Mouse (Mus musculus): Measurements from ENCODE around the gene Sp2.
A peak's percentile ranks its signal among the peaks of the same experiment; 100 is the strongest.

Sp2 gene

DNA sequence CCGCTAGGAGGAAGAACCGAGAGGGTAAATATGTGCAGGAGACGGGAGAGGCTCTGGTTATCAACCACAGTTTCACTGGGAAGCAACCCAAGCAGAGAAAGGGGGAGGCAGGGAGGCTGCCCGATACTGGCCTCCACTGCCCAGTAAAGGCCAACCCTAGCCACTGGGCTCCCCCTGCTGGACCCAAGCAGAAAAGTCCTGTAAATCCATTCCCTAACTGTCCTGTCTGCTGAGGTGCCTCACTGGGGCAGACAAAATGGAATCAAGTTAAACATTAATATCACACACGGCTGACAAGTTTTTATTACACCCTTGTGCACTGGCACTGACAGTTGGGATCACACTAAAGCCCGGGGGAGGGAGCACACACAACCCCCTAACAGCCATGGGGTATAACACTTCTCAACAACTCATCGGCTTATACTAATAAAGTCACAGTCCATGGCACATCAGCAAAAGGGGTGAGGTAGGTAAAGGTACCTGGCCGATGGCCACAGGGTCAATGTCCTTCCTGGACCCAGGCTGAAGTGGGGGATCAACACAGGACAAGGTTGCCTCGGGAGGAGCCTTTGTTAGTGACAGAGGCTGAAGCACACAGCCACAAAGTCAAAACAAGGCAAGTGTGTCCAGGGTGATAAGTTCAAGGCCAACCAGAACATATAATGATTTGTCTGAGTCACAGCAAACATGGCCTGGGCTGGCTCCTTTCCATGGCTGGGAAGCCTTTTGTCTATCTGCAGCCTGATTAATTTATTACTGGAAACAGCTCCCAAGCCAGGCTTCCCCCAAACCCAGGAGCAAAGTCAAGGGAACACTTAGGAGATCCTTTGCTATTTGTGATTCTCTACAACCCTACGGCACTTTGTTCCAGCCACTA, 45.0 kb downstream of the Sp2 start:
- DNase-seq = peak; percentile 53

DNA sequence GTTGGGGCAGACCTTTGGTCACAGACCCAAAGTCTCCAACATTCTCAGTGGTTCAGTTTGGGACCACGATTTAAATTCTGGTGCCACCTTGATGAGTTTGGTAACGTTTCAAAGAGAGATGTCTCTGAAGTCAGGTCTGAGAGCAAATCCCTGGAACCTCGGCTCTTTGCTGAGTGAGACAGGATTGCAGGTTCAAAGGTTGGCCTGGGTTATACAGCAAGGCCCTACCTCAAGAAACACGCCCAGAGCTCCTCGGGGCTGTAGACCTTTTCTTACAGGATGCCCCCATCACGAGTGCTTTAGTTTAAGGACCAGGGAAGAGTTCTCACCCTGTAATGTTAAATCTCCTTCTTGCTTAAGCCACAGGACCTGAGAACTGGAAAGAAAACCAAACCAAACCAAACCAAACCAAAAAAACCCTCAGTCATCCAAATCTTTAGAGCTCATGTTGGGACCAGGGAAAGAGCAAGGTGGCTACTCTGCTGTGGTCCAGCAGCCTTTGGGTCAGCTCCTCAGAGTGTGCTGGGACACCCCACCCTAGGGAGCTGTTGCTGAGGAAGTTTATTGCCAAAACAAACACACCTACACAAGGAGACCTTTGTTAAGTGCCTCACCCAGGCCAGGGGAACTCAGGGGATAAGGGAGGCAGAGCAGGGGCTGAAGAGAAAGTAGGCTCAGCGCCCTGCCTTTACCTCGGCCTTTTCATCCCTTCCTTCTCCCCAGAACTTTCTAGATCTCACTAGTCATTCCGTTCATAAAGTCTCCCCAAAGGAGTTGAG, 46.7 kb downstream of the Sp2 start:
- DNase-seq = no peak

DNA sequence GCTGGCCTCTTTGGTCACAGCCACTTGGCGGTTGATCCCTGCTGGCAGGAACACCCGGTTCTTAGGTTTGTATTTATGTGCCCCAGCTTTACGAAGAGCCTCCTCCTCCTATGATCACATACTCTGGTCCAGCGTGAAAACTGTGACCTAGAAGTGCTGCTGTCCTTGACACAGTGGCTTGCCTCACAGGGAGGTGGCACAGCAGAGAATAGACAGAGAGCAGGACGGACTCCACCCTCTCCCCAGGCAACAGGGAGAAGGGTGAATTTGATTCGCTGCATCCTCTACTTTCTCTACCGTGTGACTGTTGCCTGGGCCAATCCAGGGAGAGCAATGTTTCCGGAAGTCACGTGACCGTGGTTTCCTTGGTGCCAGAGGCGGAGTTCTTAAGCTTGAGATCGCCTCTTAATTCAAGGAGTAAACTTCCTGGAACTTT, 47.8 kb downstream of the Sp2 start:
- peak; percentile 92 for DNase-seq

DNA sequence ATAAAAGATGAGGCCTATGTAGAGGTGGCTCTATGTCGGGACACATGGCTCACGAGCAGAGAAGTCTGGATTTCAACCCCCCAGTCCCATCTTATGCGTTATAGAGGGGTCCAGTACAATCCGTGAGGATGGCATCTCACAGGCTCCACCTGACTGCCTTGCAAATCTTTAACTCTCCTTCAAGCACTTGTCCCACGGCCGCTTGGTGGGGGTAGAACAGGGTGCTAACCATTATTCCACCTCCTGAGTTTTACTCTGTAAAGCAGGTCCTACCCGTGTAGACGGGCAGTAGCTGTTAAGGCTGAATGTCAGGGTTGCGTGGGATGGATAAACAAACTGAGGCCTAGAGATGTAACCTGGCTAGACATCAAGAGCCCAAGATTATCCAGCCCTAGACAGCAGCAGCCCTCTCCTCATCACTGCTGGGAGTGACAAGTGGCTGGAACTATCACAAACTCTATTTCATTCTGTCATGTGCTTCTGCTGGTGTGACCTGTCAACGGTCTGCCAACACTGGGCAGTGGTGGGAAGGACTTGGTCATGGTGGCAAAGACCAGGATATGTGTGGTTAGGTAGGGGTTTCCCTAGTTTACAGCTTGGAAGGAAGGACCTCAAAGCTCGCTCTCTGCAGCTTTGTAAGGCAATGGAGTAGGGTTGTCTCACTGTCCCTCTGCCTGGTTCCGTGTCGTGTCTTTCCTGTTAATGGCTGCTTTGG, 49.0 kb downstream of the Sp2 start:
- DNase-seq = no peak

DNA sequence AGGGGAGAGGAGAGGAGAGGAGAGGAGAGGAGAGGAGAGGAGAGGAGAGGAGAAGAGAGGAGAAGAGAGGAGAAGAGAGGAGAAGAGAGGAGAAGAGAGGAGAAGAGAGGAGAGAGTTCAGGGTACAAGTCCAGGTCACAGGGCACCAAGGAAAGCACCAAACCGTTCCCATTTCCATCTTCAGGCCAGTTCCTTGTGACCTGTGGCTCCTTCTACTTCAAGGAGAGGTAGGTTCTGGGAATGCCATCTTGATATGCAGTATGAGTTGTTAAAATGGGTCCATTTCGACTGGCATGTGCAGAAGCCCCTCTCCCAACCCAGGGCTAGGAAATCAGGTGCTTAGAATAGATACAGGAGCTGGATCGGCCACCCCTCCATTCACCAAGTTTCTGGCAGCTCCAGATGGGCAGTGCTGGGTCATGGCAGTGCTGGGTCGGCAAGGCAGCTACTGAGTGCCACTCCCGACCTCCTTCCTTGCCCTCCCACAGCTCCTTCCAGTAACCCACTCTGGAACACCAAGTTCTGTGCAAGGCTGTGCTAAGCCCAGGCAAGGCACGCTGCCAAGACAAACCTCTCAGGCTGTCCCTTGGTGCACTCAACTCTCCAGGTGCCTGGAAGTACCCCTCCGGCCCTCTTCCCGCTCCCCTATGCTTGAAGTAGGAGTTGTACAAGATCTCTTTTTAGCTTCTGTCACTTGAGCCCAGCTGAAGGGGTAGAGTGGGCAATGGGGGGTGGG, 51.3 kb downstream of the Sp2 start:
- DNase-seq = no peak

DNA sequence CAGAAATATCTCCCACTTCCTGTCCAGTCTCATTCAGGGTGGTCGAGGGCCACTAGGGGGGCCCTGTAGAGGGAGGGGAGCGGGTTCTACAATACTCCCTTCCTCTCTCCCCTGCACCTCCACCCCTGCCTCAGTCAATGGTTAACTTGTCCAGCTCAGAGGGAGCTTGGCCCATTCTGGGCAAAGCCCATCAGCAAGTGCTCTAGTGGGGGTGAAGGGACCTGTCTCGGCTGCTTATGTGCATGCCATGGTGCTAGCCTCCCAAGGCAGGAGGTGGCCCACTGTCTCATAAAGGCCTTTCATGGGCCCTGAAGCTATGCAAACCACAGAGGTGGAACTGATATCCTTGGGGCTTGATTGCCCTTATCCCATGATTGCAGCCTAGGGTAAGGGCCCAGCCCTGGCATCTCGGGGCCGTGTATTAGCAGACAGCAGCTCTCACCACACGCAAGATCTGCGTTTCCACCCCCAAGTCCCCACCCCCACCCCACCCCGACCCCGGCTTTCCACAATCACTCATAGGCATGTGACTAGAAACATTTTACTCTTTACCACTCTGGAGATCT, 52.9 kb downstream of the Sp2 start:
- DNase-seq = no peak

DNA sequence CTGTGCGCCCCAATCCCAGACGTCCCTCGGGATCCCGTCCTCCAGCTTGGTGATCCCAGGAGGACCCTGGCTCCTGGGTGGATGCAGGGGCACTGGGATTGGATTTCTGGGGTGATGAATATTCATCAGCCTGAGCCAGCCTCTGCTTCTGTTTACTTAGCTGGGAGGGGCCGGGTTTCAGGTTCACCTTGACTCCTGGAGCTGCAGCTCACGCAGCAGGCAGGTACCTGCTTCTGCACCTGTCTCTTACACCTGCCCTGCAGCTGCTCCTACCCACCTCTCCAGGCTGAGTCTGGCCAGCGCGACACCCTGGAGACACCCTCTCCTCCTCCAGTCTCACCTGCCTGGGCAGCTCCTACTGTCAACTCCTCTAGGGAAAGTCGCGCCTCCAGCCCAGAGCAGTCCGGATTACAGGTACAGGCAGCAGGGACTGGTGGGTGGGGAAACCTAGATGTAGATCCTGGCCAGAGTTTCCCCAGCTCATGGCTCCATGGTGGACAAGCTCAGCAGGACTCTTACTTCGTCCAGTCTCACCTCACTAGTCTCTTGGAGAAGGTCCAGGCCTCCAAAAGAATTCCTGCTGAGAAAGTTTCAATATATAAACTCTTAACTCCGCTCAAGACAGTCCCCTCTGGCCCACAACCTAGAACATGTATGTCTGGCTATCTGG, 53.5 kb downstream of the Sp2 start:
- DNase-seq = no peak

DNA sequence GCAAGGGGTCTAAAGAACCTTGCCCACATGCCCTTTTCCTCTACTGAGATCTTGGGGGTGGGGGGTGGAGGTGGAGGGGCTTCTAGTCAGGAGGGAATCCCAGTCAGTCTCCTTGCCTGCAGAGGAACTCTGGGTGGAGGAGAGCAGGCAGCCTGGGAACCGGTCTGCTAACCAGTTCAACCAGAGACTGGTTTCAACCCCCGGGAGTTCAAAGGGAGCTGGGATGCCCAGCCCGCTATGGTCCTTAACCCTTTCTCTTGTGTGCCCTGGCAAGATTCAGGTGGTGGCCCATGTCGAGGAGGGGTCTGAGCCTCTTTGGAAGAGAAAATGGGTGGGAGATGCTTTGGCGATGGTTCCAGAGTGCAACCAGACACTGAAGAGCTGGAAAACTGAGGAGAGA, 54.1 kb downstream of the Sp2 start:
- DNase-seq = no peak

DNA sequence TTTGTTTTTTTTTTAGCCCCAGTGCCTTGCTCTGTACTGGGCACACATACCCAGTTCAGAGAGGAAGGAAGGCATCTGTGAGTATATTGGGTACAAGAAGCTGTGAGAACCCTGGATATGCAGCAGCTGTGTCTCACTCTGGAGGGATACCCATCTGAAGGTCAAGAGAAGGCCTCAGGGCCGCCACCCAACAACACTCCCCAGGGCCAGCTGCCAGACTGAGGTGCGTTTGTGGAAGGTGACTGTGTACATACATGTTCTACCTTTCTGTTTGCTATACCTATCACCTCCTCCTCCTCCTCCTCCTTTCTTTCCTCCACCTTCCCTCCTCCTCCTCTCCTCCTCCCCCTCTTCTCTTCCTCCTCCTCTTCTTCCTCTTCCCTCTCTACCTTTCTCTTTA, 54.7 kb downstream of the Sp2 start, which contains the start of gene Prr15l:
TSS of gene Prr15l (plus strand) at position 17 of the 400 bp plus-strand sequence.
- DNase-seq = no peak

DNA sequence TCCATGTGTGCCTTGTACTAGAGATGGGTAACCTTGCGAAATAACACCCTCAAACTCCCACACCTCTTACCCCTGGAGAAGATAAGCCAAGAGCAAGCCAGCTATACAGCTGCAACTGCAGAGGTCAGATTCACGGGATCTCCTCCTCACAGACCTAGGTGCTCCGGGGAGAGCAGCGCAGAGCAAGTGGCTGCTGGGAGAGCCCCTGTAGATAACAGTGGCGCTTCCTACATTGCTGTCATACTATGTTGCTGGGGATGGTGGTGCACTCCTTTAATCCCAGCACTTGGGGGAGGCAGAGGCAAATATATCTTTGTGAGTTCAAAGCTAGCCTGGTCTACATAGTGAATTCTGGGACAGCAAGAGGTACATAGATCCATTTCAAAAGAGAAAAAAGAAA, 56.2 kb downstream of the Sp2 start:
- DNase-seq = no peak

DNA sequence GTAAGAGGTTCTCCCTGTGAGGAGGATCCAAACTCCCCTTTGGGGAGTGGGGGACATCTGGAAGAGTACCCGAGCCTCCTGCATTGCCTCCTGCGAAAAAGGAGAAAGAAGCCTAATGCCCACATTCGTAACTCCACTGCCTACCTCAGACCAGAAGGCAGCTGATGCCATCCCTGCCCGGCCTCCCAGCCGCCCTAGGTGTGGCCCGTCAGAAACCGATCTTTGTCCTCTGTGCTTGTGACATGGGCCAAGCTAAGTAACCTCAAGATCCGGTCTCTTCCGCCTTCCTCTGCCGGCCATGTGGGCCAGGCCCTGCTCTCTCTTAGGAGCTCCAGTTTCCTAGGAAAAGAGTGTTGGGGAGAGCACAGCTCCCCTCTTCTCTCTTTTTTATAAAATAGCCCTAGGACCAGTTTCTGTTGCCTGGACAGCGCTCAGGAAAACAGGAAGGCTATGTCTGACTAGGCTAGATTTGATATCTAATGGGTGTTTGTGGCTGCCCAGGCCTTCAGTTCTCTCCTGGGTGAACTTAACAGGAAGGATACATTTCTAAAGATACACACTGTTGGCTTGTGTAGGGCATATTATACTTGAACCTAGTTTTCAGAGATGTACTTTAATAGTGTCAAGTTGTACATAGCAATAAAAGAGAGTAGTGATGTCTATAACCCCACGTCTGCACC, 57.1 kb downstream of the Sp2 start:
- DNase-seq = no peak

DNA sequence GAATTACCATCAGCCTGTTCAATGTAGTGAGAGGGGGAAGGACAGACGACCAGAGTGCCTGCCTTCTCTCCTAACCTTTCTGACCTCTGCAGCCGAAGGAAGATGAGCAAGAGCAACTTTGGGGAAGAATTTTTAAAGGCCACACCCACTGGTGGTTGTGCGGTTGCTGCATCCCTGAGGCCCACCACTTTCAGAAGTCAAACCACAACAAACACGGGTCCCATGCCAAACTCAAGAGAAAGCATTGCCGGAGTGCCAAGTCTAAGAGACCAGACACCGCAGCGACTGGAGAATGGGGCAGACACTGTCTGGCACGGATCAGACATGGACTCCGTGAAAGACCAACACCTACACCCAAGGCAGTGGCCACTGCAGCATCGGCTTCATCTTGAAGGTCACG, 57.9 kb downstream of the Sp2 start:
- DNase-seq = no peak

DNA sequence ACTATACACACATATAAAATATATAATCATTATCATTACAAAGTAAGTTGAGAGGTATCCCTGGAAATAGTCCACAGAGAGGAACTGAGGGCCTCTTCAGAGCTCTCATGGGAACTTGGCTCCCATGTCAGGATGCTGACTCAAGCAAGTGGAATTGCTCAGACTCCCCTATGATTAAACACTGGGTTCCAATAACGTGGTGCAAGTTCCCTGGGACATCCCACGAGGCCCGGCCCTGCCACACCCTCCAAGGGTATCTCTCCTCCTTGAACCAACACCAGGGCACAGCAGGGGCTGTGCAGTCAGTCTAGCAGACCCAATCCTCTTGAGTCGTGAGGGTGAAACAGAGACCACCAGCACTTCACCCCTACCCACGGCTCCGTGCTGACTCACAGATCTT, 63.8 kb downstream of the Sp2 start:
- DNase-seq = no peak

DNA sequence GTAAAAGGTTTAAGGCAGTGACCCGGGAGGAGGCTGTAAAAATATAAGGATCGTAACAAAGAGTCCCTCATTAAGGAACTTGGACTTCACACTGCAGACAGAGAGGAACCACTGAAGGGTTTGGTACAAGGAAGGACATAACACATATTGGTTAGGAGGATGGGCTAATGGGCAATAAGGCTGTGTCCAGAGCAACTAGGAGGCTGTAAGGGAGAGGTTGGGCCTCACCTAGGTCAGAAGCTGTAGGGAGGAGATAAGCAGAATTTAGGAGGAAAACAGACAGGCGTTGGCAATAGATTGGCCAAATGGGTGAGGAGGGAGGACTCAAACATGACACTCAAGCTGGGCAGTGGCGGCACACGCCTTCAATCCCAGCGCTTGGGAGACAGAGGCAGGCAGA, 65.3 kb downstream of the Sp2 start:
- no peak for DNase-seq

DNA sequence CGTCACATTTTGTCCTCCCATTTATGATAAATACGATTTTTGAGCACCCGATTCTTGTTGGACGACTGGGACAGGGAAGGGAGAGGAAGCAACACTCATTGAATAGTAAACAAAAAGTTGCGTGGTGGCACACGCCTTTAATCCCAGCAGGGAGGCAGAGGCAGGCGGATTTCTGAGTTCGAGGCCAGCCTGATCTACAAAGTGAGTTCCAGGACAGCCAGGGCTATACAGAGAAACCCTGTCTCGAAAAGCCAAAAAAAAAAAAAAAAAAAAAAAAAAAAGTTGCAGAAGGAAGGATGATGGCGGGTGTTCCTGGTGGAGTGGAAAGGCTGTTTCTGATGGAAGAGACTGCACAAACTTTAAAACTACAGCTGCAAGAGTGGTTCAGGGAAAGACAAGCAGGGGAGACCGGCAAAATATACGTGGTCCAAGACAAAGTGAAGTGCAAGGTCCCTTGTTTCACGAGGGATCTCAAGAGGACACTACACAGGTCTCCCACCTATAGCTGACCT, 65.8 kb downstream of the Sp2 start:
- no peak for DNase-seq

DNA sequence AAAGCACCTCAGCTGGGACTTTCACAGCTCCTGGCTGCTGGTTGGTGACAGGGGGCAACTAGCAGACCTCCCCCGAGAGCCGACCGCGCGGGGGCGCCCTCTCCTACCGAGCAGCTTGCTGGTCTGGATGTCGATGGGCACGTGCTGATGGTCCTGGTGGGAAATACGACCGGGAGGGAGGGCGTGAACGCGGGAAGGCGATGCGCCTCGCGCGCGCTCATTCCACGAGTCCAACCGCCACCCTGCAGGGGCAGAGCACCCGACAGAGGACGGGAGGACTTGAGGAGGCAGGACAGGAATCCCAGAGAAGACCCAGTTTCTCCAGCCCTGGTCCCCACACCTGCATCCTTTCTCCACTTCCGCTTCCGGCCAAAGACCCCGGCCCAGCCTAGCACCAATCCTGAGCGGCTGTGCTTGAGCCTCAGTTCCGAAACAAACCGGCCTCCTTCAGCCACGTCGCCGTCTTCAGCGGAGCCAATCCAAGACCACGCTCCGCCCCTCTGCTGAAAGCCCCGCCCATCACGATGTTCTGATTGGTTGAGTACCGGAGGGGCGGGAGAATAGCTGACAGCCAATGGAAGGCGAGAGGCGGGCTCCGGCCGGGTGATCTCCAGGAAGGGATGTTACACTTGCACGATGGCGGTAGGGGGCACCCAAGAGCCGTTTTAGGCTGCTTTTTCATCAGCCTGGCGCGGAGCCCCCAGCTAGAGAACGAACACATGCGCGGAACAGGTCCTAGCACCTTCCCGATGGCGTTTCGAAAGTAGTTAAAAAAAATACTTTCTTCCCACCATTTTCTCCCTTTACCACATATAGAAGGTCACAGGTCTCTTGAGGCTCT, 66.5 kb downstream of the Sp2 start, which contains the start of gene Cdk5rap3:
TSS of gene Cdk5rap3 (minus strand) at position 453 of the 841 bp plus-strand sequence.
- peak; percentile 99 for DNase-seq

DNA sequence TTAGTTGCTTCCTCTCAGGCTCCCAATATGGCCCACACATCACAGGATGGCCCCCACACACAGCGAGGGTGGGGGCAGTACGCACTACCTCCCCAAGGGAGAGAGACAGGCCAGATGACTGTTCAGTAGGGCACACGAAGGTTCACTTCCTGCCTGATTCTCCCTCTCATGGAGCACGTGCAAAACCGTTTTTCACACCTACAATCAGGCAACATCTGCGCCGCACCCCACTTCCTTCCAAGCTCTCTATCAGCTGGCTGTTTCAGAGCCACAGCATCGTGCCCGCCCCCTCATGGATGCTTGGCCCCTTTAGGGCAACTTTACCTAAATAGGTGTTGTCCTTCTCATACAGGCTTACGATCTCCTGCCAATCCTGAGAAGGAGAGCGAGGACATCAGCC, 70.1 kb downstream of the Sp2 start:
- no peak for DNase-seq

DNA sequence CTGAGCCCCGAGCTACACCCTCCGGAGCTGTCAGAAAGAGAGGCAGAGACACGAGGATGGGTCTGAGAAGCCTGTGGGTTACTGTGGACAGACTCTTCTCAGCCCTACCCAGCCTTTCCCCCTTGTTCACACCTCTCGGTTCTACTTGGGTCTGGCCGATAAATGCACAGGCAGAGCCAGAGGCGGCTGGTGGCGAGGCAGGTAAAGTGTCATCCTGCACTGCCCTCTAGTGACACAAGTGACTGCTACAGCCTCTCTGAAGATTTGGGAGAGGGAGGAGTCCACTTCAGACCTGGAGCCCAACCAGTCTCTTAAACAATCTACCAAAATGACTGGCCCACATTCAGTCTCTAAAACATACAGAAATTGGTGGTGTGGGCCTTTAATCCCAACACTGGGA, 72.8 kb downstream of the Sp2 start:
- DNase-seq = peak; percentile 91

DNA sequence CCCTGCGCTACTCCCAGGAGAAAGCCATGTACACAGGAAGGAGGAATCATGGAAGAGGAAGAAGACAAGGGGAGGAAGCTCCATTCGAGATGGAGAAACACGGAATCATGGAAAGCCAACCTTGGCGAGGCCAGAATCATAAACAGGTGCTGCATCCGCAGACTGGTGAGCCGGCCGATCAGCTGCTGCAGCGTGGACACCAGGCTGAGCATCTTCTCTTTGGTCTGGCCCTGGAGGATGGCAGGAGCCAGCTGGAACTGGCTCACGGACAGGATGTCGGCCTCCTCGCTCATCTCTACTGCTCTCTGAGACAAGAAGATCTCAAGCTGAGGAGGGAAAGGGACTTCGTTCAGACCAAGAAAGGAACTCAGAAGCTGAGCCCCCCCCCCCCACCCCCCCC, 74.2 kb downstream of the Sp2 start:
- no peak for DNase-seq
